Mouse (Mus musculus) megakaryocyte-erythroid progenitor cell, adult 5-6 weeks (primary cell): ENCODE data around the gene Nfkb1. TPM values are rescaled to one million over a fixed set of nuclear protein-coding genes. Genes with fewer than 3 reads are reported as not detected.

Source experiments
- ATAC-seq: replicated peaks from 2 replicates; pipeline ENCODE4 v1.8.0; 2016; ENCODE audit warnings: mild to moderate bottlenecking, inconsistent platforms; ENCODE audit not compliant: severe bottlenecking, poor library complexity, low FRiP score, low TSS enrichment
- total RNA-seq, 2 experiments: library from RNA; stranded (forward) in 1 of 2; stranded (reverse) in 1 of 2; fragments of 200-1000, 215-1000 nt in 1 of 2; fragments of >200 nt in 1 of 2; fragmentation: Nextera tagmentation in 1 of 2; gene quantifications; 2 replicates each; pipeline ENCODE4 v1.2.3; 2014 to 2017

Nfkb1 gene
- total RNA-seq, 2 experiments from 2014 or later, result 59.1 to 61.5 TPM

DNA sequence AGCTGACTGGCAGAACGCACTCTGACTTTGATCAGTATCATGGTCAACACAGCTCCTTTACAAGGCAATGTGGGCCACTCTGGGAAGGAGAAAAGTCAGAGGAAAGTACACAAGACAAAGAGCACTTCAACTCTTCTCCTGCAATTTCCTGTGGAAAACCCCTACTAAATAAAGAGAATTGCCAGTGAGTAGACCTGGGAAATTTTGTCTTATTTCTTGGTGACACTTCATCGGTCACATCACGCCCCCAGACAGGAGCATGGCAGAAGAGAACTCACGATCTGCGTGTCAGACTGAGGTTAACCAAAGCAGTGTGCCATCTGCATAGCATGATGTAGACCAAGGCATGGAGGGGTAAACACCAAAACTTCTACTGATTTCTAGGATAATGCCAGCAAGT is 51.1 kb downstream of the Nfkb1 start:
- ATAC-seq, result no peak

DNA sequence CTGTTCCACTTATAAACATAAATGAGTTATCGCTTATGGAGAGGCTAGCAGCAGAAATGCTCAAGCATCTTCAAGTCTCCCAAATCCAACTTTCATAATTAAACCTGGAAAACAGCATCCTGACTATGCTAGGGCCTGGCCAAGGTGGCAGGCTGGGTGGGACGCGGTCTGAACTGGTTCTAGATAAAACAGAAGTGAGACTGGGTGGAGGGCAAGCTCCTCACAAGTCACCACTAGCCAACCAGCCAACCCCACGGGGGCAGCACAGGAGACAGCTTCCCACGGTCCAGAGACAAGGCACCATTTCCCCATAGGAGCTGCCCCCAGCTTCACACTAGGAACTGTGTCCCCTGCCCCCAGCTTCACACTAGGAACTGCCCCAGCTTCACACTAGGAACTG is 53.8 kb downstream of the Nfkb1 start:
- ATAC-seq, result 0 out of 2 replicates have a peak, but pooled peaks have one; percentile 26

DNA sequence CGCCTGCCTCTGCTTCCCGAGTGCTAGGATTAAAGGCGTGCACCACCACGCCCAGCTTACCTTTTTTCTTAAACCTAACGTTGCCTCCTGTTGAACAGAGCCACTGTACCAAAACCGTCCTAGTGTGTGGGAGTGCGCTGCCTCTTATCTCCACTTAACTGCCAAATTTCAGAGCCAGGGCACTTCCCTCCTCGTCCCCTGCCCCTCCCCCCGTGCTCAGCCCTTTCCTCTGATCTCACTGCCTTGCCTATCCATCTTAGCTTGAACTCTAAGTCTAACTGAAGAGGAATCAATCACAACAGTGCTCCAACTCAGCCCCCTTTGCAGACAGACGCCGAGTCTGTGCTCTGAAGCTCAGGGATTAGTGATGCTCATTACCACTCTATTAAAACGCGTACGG is 54.9 kb downstream of the Nfkb1 start:
- ATAC-seq, result peak; percentile 78

DNA sequence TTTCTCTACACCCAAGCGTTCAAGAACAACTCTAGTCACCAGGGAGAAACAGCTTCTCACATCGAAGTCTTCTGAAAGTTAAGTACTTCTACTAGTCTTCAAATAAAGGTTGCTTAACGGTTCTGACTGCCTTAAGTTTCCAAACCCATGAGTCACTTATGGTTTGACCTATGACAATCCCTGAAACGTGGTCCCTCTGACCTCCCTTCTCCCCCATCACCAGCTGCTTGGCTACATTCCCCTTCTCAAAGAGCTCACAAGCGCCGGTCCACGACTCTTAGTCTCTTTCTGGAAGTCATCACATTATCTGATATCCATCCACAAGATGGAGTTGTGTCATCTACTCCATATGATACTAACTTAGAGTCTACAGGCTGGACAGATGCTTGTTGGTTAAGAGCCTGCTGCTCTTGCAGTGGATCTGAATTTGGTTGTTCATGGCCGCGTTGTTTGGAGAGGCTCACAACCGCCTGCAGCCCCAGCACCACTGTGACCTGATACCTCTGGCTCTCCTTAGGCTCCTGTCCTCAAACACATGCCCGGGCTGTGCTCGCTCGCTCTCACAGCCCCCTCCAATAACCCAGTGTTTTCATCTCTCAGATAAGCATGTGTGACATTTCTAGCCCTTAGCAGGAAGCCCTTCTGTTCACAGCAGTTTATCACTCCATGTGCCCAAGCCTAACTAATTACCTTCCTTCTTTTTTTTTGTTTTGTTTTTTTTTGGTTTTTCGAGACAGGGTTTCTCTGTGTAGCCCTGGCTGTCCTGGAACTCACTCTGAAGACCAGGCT is 55.5 kb downstream of the Nfkb1 start:
- peak; percentile 51 for ATAC-seq

DNA sequence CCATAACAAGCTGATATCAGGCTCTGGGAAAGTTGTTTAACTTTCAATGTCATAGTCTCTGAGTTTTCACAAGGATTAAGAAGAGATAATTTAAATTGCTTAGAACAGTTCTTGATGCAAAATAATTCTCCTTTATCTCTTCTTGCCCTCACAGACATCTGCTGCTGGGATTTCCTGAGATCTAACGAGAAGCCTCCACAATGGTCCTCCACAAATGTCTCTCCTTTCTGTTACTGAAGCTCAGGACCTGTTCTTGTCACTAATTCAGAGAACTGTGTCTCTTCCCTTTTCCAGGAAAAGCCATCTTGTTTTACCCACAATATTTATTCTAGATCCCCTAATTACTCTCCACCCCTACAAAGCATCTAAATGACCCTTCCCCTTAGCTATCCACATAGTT is 56.3 kb downstream of the Nfkb1 start:
- no peak for ATAC-seq

DNA sequence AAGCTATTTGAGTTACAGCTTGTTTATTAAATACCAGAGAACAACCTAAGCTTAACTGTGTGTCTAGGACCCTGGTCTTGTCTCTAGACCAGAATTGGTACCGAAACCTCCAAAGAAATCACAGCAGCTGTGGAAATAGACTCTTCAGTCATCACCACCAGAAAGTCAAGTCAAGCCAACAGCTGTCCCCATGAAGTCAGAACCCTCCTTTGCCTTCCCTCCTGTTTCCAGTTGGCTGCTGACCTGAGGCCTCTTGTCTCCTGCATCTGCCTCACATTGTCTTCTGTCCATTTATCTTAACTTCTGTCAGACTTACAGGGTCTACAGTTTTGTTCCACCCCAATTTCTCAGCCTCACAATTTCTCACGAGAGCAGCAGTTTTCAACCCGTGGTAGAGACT is 57.1 kb downstream of the Nfkb1 start:
- ATAC-seq, result no peak

DNA sequence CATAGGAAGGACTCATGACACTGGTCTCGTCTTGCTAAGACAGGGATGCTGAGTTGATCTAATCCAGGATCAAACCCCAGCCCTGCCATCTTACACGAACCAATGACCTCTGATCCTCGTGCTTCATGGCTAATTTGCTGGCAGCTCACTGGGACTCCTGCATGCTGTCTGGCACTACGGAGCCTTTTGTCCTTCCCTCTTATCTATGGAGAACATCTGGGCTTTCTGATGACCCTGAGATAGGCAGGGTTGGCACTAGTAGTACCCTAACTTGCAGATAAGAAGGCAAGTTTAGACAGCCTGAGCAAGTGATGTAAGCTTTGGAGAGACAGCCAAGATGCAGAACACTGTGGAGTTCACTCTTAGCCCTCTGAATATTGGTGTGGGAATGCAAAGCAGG is 59.5 kb downstream of the Nfkb1 start:
- ATAC-seq, result peak; percentile 23

DNA sequence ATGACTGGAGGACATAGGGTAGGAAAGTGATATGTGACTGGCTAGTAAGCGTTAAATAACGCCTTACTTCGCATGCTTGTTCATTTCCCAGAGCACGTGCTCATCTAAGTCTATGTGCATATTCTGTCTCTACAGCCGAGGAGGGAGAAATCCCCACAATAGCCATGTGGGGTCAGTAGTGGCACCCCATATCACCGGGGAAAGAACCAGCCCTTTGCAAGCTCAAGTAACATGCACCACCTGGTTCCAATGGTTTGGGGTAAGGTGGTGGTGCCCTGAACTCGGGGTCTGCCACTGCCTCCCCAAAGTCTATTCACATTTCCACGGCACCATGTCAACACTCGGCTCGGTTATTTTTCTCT is 60.3 kb downstream of the Nfkb1 start:
- ATAC-seq, result peak; percentile 74

DNA sequence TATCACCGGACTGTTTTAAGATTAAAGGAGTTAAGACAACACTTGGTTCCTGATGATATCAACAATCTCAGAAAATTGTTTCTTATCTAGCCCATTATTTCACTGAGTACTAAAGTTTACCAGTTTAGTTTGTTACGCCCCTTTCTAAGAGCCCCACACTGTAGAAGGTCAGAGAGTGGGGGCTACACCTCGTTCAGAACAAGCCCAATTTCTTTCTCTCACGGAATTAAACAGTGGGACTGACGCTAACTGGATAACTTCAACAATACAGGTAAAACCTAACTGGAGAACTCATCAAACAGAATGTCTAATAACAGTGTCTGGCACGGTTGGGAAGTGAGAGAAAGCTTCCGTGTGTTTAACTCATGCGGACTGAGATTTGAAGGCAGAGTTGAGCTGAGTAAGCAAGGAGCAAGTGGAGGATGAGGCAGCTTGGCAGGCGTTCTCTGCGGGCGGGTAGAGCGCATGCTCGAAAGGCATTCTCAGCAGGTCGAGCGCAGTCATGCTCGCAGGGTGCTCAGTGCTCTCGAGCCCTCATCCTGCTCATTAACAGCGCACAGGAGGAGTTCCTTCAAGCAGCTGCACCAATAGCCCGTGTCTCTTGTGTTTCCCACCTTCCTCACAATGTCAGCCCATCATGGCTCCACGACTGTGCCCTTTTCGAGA is 60.8 kb downstream of the Nfkb1 start:
- ATAC-seq, result peak; percentile 4

DNA sequence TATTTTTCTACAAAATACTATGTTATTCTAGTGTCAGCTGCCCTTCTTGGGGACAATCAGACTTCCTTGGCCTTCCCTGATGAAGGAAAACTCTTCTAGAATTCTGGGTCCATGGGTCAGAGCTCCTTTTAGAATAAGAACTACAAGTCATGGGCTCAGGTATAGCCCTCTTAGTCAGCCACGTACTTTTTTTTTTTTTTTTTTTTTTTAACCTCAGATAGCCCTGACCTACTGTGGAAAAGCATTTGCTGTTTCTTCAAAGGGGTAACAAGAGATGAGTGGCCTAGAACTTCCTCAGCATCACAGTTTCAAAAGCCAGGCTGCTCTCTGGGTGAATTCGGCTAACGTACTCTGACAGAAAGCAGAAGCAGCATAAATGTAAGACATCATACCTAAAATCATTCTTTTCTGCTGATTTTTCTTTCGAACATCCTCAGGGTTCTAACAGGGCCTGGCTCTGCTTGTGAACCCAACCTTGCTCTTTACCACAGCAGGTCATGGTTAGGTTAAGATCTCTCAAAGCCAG is 61.5 kb downstream of the Nfkb1 start:
- no peak for ATAC-seq

DNA sequence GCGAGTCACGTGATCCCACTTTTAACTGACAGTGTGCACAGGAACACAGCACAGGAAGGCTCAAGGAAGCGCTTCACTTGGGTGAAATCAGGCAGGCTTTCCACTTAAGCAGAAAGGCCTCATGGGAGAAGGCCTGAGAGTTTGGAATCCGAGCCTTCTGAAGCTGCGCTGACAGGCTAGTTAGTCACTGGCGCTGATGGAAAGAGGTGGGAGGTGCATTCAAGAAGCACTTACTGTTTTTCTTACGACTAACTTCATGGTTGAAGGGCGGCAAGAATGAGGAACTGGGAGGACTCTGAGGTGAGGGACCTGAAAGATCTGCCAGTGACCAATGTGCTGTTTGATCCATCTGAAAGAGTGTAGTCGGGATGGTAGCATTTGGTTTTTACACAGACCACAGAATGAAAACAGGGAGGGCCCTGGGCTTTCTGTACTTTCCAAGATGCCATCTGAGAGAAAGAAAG is 62.6 kb downstream of the Nfkb1 start:
- ATAC-seq, result no peak

DNA sequence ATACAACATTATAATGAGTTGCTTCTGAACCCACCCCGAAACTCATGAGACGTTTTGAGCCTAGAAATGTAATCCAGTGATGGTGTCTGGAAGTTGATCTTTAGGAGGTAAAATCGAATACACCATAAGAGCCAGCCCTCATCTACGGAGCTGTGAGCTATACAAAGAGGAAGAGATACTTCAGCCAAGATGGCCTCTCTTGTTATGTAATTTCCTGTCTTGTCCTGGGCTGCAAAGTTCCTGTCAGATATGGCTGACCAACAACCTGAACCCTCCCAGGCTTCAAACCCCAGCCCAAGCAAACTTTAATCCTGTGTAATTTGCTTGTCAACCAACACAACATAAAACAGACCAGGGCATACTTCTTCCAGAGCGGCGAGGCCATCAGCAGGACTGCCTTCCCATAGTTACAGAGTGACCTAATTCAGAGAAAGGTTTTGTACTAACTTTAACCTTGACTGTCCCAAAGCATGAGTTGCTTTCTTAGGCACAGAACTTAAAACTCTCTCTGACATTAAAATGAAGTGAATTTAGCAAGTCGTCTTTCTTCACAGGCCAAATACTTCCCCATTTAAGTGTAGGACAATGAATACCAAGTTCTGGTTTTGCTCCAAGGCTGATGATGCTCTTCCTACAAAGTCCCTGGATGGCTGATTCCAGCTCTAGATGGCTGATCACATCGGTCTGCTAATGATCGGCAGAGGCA is 63.2 kb downstream of the Nfkb1 start:
- ATAC-seq, result no peak

DNA sequence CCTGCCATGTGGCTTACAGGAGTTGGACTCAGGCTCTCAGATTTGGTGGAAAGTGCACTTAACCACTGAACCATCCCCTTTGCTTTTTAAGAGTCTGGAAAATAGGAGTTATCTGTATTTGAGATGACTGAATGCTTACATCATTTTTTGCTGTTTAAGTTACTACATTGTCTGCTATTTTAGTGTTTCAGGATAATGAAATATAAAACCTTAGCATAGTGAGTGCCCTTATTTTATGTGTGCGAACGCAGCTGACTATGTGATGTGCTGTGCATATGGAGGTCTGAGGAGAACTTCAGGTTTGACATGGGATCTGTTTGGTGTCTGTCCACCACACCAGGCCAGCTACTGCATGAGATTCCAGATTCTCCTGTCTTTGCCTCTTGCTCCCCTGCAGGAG is 66.1 kb downstream of the Nfkb1 start:
- ATAC-seq, result no peak

DNA sequence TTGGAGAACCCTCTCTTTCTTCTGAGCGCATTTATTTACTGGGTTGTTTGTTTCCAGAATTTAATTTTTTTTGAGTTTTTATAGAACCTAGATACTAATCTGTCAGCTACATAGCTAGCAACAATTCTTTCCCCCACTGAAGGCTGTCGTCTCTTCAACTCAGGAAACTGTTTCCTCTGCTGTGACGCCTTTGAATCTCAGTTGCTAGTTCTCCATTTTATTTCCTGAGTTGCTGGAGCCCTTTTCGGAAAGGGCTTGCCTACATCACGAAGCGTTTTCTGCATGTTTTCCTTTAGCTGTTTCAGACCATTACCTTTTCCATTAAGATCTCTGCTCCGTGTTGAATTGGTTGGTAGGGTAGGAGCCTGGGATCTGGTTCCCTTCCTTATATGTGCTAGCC is 74.6 kb downstream of the Nfkb1 start:
- no peak for ATAC-seq

DNA sequence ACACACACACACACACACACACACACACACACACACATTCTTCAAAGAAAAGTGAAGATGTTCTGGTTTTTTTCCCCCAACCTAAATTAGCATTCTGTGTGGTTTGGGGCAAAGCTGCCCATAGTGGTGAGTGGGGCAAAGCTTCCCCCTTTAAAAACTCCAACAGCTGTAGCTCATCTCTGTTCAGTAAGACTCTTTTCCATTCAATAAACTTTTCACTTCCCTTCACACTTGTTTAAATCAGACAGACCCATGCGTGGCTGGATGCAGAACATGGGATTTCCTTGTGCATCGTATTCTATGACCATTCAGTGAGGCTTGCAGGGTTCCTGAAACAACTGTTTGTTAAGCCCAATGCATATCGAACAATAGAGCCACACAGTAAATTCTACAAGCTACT is 77.0 kb downstream of the Nfkb1 start:
- ATAC-seq, result no peak

DNA sequence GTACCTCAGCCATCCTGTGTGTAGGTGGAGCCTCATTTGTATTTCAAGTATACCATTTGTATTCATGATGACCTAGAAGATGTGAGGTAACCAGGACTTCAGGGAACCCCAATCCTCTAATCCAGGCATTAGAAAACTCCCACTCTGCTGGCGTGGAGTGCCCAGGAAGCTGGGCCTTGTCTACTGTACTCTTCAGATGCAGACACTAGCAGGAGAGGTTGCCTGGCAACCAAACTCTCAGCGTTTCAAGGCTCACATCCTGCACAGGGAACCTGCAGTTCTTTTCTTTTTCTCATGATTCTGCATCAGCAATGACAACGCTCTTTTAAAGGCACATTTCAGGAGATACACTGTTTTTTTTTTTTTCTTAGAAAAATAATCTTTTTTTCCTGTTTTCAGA is 81.1 kb downstream of the Nfkb1 start:
- ATAC-seq, result no peak

DNA sequence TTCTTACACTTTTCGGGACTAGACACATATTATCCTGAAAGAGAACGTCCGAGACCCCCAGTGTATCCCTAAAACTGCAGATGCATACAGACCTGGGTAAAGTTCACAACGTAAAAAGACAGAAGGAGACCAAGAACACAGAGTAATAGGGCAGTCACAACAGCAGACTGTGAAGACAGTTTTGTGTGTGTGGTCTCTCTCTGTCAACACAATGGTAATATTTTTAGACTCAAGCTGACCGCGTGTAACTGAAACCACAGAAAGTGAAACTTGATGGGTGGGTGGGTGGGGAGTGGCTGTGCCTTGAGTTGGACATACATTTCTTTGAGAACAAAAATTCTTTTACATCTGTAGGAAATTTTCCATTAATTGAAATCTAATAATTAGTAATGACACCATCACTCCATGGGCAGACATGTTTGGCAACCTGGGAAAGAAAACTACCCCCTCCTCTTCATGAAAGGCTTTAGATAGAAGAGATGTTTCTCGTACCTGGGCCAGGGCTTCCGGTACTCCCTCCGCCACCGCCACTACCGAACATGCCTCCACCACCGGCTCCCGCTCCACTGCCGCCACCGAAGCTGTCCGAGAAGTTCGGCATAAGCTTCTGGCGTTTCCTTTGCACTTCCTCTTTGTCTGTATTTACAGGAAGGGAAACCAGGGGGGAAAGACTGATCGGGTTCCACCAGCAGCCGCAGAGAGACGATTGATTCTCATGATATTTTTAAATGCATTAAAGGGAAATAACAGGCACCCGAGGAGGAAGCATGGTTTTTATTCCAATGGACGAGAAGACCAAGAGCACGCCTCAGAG is 83.5 kb downstream of the Nfkb1 start:
- peak; percentile 43 for ATAC-seq

DNA sequence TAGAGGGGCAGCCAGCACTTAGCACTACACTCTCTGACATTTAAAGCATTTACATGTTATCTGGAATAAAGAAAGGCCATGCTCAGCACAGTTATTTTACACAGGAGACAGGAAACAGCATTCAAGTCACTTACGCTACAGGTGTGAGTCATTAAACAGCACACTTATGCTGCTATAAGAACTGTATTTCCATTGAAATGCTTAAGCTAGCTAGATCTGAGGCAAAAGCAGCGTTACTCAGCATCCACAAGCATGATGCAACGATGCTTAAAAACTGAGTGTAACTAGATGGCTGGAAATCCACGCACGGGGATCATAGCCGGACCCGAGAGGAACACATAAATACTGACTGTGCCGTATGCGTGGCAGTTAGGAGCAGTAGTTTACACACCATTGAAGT is 84.3 kb downstream of the Nfkb1 start:
- ATAC-seq, result peak; percentile 22

DNA sequence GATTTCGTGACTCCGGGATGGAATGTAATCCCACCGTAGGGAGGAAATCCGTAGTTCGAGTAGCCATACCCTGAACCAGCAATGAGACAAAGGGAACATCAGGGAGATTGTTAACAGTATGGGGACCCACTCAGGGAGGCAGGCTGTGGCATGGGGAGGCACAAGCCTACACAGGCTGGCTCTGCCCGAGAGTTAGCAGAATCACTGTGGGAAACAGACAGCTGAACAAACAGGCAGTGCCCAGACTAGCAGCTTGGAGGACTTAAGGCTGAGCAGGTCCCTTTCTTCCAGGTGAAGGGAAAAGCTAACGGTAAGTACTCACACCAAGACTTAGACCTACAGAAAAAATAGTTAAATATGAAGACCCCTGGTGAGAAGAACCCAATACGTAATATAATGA is 84.8 kb downstream of the Nfkb1 start:
- ATAC-seq, result no peak

DNA sequence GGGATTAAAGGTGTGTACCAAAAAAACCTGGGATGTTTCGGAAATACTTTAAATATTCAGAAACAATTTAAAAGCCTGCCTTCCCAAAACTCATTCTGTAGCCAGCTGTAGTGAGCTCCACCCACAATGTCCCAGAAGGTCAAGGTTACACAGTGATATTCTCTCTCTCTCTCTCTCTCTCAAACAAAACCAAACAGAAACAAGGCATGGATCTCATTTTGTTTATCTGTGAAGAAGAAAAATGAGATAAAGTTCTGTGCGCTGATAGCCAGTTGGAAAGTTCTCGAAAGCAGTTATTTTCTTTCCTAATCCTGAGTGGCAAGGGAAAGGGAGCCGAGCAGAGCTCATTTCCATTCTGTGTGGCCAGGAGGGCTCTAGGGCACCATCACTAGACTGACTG is 85.9 kb downstream of the Nfkb1 start:
- no peak for ATAC-seq
